Mouse (Mus musculus) spleen, adult 10 weeks (tissue): ENCODE results near the gene Gm3411. TPM values are rescaled to one million over a fixed set of nuclear protein-coding genes. Genes with fewer than 3 reads are reported as not detected.

Experiments used
- polyA plus RNA-seq: library from polyadenylated mRNA; stranded (reverse); fragments of 350-450 nt; fragmentation: Illumina TruSeq; extraction: RNeasy Lipid Tissue Mini Kit (QIAGEN cat#74804); gene quantifications from one replicate; pipeline ENCODE4 v1.2.3, GENCODE M21; 2015; ENCODE audit warnings: low replicate concordance; ENCODE audit not compliant: insufficient read depth

Gm3411 gene
- 0.22 TPM for polyA plus RNA-seq

DNA sequence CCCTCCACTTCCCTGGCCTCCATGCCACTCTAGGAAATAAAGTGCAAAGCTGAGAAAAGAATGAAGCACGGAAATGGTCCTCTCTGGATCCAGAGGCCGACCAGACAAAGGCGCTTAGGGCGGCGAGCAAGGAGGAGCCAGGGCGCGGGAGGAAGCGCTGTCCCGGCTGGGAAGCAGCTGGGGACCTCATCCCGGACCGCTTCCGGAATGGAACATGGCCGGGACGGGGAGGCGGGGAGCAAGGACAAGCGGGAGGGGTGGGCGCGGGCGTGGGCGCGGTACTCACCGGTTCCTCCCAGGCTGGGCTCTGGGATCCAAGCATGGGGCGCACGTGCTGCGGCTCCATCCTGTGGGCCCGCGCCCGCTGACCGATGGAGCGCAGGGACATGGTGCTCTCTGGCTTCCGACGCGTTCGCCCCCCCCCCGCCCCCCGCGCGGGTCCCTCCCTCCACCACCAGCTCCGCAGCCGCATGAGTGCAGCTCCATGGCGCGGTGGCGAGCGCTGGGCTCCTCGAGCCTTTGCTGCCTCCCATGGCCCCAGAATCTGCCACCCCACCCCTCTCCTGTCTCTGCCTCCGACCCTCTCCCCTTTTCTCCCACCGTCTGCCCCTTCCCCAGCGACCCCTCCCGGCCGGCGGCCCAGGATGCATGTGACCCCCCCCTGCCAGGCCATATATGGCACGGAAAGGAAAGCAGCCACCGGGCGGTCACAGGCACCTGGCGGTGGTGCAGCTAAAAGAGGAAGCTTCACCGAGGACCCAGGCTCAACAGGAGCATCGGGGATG is at the start of gene Gm3411:
TSS of gene Gm3411 (minus strand) at position 320 of the 785 bp plus-strand sequence.

DNA sequence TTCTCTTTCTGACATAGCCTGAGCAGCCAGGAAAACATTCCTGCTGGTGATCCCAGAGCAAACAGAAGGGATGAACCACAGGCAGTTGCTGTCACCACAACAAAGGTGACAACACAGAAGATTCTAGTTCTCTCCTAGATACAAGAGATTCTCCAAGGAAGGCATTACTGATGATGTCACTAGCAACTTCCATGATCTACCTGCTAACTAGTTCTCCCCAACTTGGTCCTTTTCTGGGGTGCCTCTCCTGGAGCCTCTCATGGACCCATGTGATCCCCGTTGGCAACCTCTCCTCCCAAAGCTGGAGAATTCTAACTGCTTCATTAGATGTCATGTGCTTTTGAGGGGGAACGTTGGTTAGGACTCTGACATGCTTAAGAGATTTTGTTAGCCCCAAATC is 17.7 kb upstream of the Gm3411 start, which contains the start of gene Gm21103:
TSS of gene Gm21103 (minus strand) at position 101 of the 400 bp plus-strand sequence.

DNA sequence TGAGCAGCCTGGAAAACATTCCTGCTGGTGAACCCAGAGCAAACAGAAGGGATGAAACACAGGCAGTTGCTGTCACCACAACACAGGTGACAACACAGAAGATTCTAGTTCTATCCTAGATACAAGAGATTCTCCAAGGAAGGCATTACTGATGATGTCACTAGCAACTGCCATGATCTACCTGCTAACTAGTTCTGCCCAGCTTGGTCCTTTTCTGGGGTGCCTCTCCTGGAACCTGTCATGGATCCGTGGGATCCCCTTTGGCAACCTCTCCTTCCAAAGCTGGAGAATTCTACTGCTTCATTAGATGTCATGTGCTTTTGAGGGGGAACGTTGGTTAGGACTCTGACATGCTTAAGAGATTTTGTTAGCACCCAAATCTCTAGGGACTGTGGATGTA is 67.9 kb downstream of the Gm3411 start, which contains the start of gene Gm21560:
TSS of gene Gm21560 (minus strand) at position 101 of the 400 bp plus-strand sequence.

Other genes with a start within 250 kb of the Gm3411 start
- not detected for gene Gm6337, start 229.0 kb downstream of the Gm3411 start, polyA plus RNA-seq
- gene Gm8206, start 193.3 kb downstream of the Gm3411 start, polyA plus RNA-seq: 0.72 TPM
- gene Gm3468, start 178.6 kb downstream of the Gm3411 start, polyA plus RNA-seq: 1.8 TPM
- not detected for gene Gm3476, start 161.4 kb downstream of the Gm3411 start, polyA plus RNA-seq
- gene Gm21560, start 68.0 kb downstream of the Gm3411 start, polyA plus RNA-seq: not detected
- gene Gm21103, start 17.6 kb upstream of the Gm3411 start, polyA plus RNA-seq: not detected
- not detected for gene Gm3618, start 56.4 kb upstream of the Gm3411 start, polyA plus RNA-seq
- not detected for gene Gm16440, start 103.1 kb upstream of the Gm3411 start, polyA plus RNA-seq
- gene Gm3591, start 125.2 kb upstream of the Gm3411 start, polyA plus RNA-seq: 0.28 TPM
- not detected for gene Gm3594, start 157.4 kb upstream of the Gm3411 start, polyA plus RNA-seq